Mouse (Mus musculus): ENCODE data around the gene Thumpd2. TPM values are rescaled to one million over a fixed set of nuclear protein-coding genes. Genes with fewer than 3 reads are reported as not detected.

Gene Thumpd2
- polyA plus RNA-seq, 1 experiment from 2014 or later, result 15.0 TPM

DNA sequence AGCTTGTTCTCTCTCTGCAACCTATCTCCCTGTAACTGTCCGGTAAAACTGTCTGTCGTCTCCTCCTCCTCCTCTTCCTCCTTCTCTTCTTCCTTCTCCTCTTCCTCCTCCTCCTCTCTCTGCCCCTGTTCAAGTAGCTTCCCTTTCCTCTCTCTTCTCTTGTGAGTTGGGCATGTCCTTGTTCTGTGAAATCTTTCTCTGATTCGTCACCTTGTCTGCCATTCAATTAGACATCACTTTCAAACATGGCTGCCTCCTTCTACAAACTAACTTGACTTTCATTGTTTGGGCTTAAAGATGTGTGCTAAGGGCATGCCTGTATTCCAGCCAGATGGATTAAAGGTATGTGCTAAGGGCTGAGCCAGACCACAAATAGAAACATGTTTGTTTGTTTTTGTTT, 1.5 kb downstream of the Thumpd2 start:
- Histone ChIP-seq H3K27ac (replicated peaks; ENCODE audit: low read depth, low read length) (no peak overlapping the region), H3K9me3 (ENCODE audit: control insufficient read depth, low read length) (no peaks in the 10 kb centered on the region), H3K4me1 (ENCODE audit: control insufficient read depth, insufficient read depth, low read length) (no peaks in the 10 kb centered on the region), H3K4me3 (ENCODE audit: low read depth, low read length) (no peak overlapping the region), H3K4me2 (ENCODE audit: low read depth, severe bottlenecking) (no peak overlapping the region), H3K36me3 (ENCODE audit: control insufficient read depth, insufficient read depth, low read length) (no peaks in the 10 kb centered on the region; the same call in 1 of the 2 replicates), H3K9ac (ENCODE audit: low read length) (no peak overlapping the region), H3K27me3 (ENCODE audit: control insufficient read depth, insufficient read depth, low read length) (no peaks in the 10 kb centered on the region)
- no peak for DNase-seq (ENCODE audit: low spot score)
- 92% methylated on average over 3 of the region's 3 CpGs for WGBS
- no peak for ATAC-seq (ENCODE audit: insufficient number of reproducible peaks, low FRiP score, low TSS enrichment, low read depth)

DNA sequence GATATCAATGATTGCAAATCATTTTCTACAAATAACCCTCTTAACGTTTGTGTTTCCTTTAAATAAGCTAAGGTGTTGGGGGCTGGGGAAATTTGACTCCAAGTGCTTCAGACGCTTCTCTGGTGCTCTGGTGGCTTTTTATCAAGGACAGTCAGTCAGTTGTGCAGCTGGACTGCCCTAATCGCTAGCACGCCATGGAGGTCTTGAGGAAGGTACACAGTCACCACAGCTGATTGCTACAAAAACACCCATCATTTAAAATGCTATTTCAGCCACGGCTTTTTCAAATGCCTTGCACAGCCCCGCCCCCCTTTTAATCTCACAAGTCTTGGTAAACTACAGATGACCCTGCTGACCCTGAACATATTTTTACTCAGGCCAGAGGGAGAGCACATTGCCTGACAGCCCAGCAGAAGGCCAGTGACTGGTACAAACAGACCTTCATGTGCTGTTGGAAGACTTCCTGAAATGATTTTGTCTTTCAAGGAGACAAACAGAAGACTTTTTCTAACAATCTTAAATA, 2.5 kb downstream of the Thumpd2 start:
- Histone ChIP-seq H3K4me1 (ENCODE audit: control insufficient read depth, insufficient read depth, low read length) (no peaks in the 10 kb centered on the region), H3K36me3 (ENCODE audit: control insufficient read depth, insufficient read depth, low read length) (no peaks in the 10 kb centered on the region; the same call in 1 of the 2 replicates), H3K9me3 (ENCODE audit: control insufficient read depth, low read length) (no peaks in the 10 kb centered on the region), H3K27ac (replicated peaks; ENCODE audit: low read depth, low read length) (no peak overlapping the region), H3K4me3 (ENCODE audit: low read depth, low read length) (no peak overlapping the region), H3K9ac (ENCODE audit: low read length) (no peak overlapping the region), H3K27me3 (ENCODE audit: control insufficient read depth, insufficient read depth, low read length) (no peaks in the 10 kb centered on the region), H3K4me2 (ENCODE audit: low read depth, severe bottlenecking) (no peak overlapping the region)
- ATAC-seq (ENCODE audit: insufficient number of reproducible peaks, low FRiP score, low TSS enrichment, low read depth) (no peak), DNase-seq (ENCODE audit: low spot score) (no peak)
- 44% methylated on average over 6 of the region's 6 CpGs for WGBS

DNA sequence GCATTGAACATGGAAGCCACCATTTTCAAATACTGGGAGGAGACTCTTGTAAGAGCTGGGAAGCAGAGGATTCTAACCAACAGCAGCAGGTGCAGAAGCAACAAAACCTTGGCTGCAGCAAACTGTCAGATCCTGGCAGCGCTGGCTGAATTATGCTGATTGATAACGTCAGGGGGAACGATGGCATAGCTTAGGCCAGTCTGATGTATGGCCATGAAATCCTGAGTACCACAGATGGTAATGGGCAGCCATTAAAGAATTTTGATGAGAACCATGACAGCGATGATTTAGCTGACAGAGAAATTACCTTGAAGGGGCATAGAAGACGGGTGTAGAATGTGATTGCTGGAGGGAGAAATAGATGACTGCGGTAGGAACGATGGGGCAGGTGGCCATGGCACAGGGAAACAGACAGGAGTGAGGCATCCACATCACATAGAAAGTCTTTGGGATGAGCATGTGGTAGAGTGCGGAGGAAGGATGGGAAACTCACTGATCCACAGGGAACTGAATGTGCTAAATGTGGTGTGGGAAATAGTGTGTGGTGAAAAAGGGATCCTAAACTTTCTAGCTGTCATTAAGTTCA, 8.0 kb downstream of the Thumpd2 start:
- H3K4me1 ChIP-seq (ENCODE audit: control insufficient read depth, insufficient read depth, low read length), result no peaks in the 10 kb centered on the region
- no peaks in the 10 kb centered on the region for H3K27me3 ChIP-seq (ENCODE audit: control insufficient read depth, insufficient read depth, low read length)
- H3K4me3 ChIP-seq (ENCODE audit: low read depth, low read length), result no peak overlapping the region
- 86% methylated on average over 8 of the region's 8 CpGs for WGBS
- H3K4me2 ChIP-seq (ENCODE audit: low read depth, severe bottlenecking), result no peak overlapping the region
- ATAC-seq (ENCODE audit: insufficient number of reproducible peaks, low FRiP score, low TSS enrichment, low read depth) (no peak), DNase-seq (ENCODE audit: low spot score) (no peak)
- H3K36me3 ChIP-seq (ENCODE audit: control insufficient read depth, insufficient read depth, low read length), result peaks cover 3% of the 10 kb centered on the region; the same call in 1 of the 2 replicates
- H3K9me3 ChIP-seq (ENCODE audit: control insufficient read depth, low read length), result no peaks in the 10 kb centered on the region
- no peak overlapping the region for H3K9ac ChIP-seq (ENCODE audit: low read length)
- no peak overlapping the region for H3K27ac ChIP-seq (replicated peaks; ENCODE audit: low read depth, low read length)

DNA sequence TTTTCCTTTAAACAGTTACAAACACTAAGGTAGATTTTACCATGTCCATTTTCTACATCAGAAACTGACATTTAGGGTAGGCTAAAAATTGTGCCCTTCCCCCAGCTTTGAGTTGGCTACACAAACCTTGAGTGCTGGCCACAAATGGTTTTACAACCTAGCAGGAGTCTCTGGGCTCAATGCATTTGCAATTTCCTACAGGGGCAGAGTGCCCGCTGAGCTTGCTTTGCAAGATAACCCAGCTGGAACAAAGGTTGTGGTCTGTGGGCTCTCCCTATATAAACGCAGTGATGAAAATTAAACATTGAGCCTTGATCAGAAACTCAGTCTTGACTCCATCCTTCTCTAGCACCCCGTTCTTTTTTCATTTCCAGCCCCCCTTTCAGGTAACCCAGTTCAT, 8.8 kb downstream of the Thumpd2 start:
- Histone ChIP-seq H3K4me2 (ENCODE audit: low read depth, severe bottlenecking) (no peak overlapping the region), H3K27me3 (ENCODE audit: control insufficient read depth, insufficient read depth, low read length) (no peaks in the 10 kb centered on the region), H3K4me3 (ENCODE audit: low read depth, low read length) (no peak overlapping the region), H3K9me3 (ENCODE audit: control insufficient read depth, low read length) (no peaks in the 10 kb centered on the region), H3K4me1 (ENCODE audit: control insufficient read depth, insufficient read depth, low read length) (no peaks in the 10 kb centered on the region), H3K36me3 (ENCODE audit: control insufficient read depth, insufficient read depth, low read length) (0 out of 2 replicates have a peak, but pooled peaks cover 3% of the 10 kb centered on the region), H3K27ac (replicated peaks; ENCODE audit: low read depth, low read length) (no peak overlapping the region), H3K9ac (ENCODE audit: low read length) (no peak overlapping the region)
- WGBS, result 67% methylated on average over 3 of the region's 3 CpGs
- no peak for DNase-seq (ENCODE audit: low spot score)
- ATAC-seq (ENCODE audit: insufficient number of reproducible peaks, low FRiP score, low TSS enrichment, low read depth), result no peak

DNA sequence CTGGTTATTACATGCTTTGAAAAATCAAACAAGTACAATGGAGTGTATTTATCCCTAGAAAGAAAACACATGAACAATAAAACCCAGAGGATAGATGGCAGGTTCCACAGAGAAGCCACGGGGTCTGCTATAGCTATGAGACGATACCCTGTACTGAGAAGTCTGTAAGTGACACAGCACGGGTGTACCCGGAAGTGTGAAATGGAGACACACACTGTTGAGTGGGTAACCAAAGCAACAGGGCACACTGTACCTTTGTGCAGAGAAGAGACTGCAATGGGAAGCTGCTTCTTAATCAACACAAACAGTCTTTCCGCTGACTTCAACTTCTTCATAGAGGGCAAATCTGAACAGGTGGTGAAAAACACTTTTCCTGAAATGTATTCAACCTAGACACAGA, 9.4 kb downstream of the Thumpd2 start:
- Histone ChIP-seq H3K27ac (replicated peaks; ENCODE audit: low read depth, low read length) (no peak overlapping the region), H3K9ac (ENCODE audit: low read length) (no peak overlapping the region), H3K4me3 (ENCODE audit: low read depth, low read length) (no peak overlapping the region), H3K27me3 (ENCODE audit: control insufficient read depth, insufficient read depth, low read length) (no peaks in the 10 kb centered on the region), H3K9me3 (ENCODE audit: control insufficient read depth, low read length) (no peaks in the 10 kb centered on the region), H3K36me3 (ENCODE audit: control insufficient read depth, insufficient read depth, low read length) (0 out of 2 replicates have a peak, but pooled peaks cover 3% of the 10 kb centered on the region), H3K4me1 (ENCODE audit: control insufficient read depth, insufficient read depth, low read length) (no peaks in the 10 kb centered on the region), H3K4me2 (ENCODE audit: low read depth, severe bottlenecking) (no peak overlapping the region)
- no peak for DNase-seq (ENCODE audit: low spot score)
- 93% methylated on average over 5 of the region's 5 CpGs for WGBS
- no peak for ATAC-seq (ENCODE audit: insufficient number of reproducible peaks, low FRiP score, low TSS enrichment, low read depth)

DNA sequence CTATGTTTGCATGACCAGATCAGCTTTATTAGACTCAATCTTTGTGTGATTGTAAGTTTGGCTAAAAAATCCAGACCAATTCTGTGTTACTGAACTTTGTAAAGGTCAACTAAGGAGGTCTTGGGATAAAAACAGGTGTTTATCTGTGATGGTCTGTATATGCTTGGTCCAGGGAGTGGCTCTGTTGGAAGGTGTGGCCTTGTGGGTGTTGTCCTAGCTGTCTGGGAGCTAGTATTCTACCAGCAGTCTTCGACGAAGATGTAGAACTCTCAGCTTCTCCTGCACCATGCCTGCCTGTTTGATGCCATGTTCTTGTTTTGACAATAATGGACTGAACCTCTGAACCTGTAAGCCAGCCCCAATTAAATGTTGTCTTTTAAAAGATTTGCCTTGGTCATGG, 11.6 kb downstream of the Thumpd2 start:
- Histone ChIP-seq H3K27ac (replicated peaks; ENCODE audit: low read depth, low read length) (no peak overlapping the region), H3K36me3 (ENCODE audit: control insufficient read depth, insufficient read depth, low read length) (0 out of 2 replicates have a peak, but pooled peaks cover 3% of the 10 kb centered on the region), H3K4me1 (ENCODE audit: control insufficient read depth, insufficient read depth, low read length) (no peaks in the 10 kb centered on the region), H3K27me3 (ENCODE audit: control insufficient read depth, insufficient read depth, low read length) (no peaks in the 10 kb centered on the region), H3K4me2 (ENCODE audit: low read depth, severe bottlenecking) (no peak overlapping the region), H3K9ac (ENCODE audit: low read length) (no peak overlapping the region), H3K4me3 (ENCODE audit: low read depth, low read length) (no peak overlapping the region), H3K9me3 (ENCODE audit: control insufficient read depth, low read length) (no peaks in the 10 kb centered on the region)
- 90% methylated on average over 2 of the region's 2 CpGs for WGBS
- no peak for DNase-seq (ENCODE audit: low spot score)
- ATAC-seq (ENCODE audit: insufficient number of reproducible peaks, low FRiP score, low TSS enrichment, low read depth), result no peak

DNA sequence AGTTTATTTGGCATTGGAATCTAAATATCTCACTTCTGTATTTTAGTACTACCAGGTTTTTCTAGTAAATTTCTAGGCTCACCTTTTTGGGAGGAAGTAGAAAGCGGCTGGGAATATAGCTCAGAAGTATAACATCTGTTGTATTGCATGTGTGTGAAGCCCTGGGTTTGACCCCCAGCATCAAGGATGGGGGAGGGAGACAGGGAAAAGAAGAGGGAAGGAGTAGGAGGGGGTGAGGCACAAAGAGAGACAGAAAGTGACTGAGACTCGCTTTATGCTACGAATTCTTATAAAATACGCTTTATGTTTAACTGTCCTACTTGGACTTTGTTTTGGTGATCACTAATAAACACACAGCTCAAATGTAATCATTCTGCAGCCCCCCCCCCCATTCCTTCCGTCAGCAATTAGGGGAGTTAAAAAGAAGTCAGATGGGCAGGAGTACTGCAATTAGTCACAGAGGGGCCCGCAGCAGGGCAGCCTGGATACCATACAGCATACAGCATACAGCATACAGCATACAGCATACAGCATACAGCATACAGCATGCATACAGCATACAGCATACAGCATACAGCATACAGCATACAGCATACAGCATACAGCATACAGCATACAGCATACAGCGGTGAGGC, 16.8 kb downstream of the Thumpd2 start:
- Histone ChIP-seq H3K27ac (replicated peaks; ENCODE audit: low read depth, low read length) (no peak overlapping the region), H3K4me2 (ENCODE audit: low read depth, severe bottlenecking) (no peak overlapping the region), H3K9ac (ENCODE audit: low read length) (no peak overlapping the region), H3K27me3 (ENCODE audit: control insufficient read depth, insufficient read depth, low read length) (no peaks in the 10 kb centered on the region), H3K36me3 (ENCODE audit: control insufficient read depth, insufficient read depth, low read length) (peaks cover 3% of the 10 kb centered on the region; the same call in 1 of the 2 replicates), H3K4me1 (ENCODE audit: control insufficient read depth, insufficient read depth, low read length) (no peaks in the 10 kb centered on the region), H3K9me3 (ENCODE audit: control insufficient read depth, low read length) (no peaks in the 10 kb centered on the region), H3K4me3 (ENCODE audit: low read depth, low read length) (no peak overlapping the region)
- ATAC-seq (ENCODE audit: insufficient number of reproducible peaks, low FRiP score, low TSS enrichment, low read depth) (no peak), DNase-seq (ENCODE audit: low spot score) (no peak)
- 69% methylated on average over 7 of the region's 7 CpGs for WGBS

DNA sequence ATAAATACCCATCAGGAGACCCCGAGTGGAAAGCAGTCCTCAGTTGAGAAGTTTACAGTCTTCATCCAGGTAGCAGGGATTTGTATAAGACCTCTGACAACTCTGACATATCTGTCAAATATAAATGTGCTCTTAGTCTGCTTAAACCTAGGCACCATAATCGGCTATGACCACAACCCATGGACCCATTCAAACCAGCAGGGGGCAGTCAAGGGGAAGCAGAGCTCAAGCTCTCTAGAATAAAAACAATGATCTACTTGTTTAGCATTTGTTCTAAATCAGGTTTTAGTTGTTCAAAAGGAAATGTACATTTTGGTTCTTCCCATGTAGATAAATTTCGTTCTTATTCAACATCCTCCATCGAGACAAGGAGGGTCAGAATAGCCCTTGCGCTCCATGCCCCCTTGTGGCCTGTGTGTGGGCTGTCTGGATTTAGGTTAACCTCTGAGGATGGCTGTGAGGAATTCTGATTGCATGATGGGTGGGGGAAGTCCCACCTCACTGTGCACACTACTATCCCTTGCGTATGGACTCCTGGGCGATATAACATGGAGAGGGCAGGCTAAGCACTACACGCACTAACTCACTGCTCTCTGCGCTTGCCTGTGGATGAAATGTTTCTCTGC, 19.2 kb downstream of the Thumpd2 start:
- H3K27ac ChIP-seq (replicated peaks; ENCODE audit: low read depth, low read length), result no peak overlapping the region
- 89% methylated on average over 9 of the region's 9 CpGs for WGBS
- ATAC-seq (ENCODE audit: insufficient number of reproducible peaks, low FRiP score, low TSS enrichment, low read depth) (no peak), DNase-seq (ENCODE audit: low spot score) (peak; percentile 44)
- no peaks in the 10 kb centered on the region for H3K27me3 ChIP-seq (ENCODE audit: control insufficient read depth, insufficient read depth, low read length)
- H3K9ac ChIP-seq (ENCODE audit: low read length), result no peak overlapping the region
- no peak overlapping the region for H3K4me3 ChIP-seq (ENCODE audit: low read depth, low read length)
- H3K4me1 ChIP-seq (ENCODE audit: control insufficient read depth, insufficient read depth, low read length), result no peaks in the 10 kb centered on the region
- H3K9me3 ChIP-seq (ENCODE audit: control insufficient read depth, low read length), result no peaks in the 10 kb centered on the region
- H3K36me3 ChIP-seq (ENCODE audit: control insufficient read depth, insufficient read depth, low read length), result no peaks in the 10 kb centered on the region; the same call in 1 of the 2 replicates
- no peak overlapping the region for H3K4me2 ChIP-seq (ENCODE audit: low read depth, severe bottlenecking)

All from limb, embryonic 11.5 days (tissue).